Mouse (Mus musculus): ENCODE measurements around the gene Cggbp1. TPM values are rescaled to one million over a fixed set of nuclear protein-coding genes. Genes with fewer than 3 reads are reported as not detected.

The Cggbp1 gene
- total RNA-seq, 1 experiment: 63.9 TPM

GRCm38 (mm10) chr16:64873416-64874305 is 21.9 kb downstream of the Cggbp1 start:
- in situ Hi-C loops (cut with MboI; ENCODE audit: low sequenced_read_pairs in 2 of 2, unreplicated experiment in 2 of 2): no loop called here
- Histone ChIP-seq H3K4me1 (ENCODE audit: control insufficient read depth in 2 of 2, insufficient read depth in 2 of 2, low read length in 2 of 2, poor library complexity in 1 of 2) (peaks cover 0 to 4% of the 10 kb centered on the region in 2 experiments; a peak in 1 of 4 replicates), H3K36me3 (ENCODE audit: control insufficient read depth, insufficient read depth, low read length, poor library complexity, severe bottlenecking) (no peaks in the 10 kb centered on the region)

DNA sequence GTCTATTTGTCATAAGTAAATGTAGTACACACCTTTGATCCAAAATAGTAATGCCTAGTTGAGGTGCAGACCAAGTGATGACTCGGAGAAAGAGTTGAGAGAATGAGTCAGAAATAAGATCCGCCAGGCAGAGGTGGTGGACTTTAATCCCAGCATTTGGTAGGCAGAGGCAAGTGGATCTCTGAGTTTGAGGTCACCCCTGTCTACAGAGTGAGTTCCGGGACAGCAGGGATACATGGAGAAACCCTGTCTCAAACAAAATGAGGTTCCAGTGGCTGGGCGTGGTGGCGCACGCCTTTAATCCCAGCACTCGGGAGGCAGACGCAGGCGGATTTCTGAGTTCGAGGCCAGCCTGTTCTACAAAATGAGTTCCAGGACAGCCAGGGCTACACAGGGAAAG is 23.6 kb downstream of the Cggbp1 start:
- TF ChIP-seq ZNF384 (IDR thresholded peaks at IDR 0.05; ENCODE audit: low read depth, low read length): 0 out of 2 replicates have a peak, but pooled peaks have one; percentile 0
- no peak for TF ChIP-seq HCFC1 (IDR thresholded peaks at IDR 0.05; ENCODE audit: borderline replicate concordance, insufficient read depth, low read length)

More at GRCm38 (mm10) chr16:64873416-64874305, 21.9 kb downstream of the Cggbp1 start:
- DNase-seq (ENCODE audit: low read depth, low spot score): peak; percentile 69
- peak overlapping the region; percentile 45; the same call in 1 of the 2 replicates for H3K27ac ChIP-seq (ENCODE audit: insufficient read depth, low read depth, low read length, poor library complexity, severe bottlenecking)
- TF ChIP-seq CHD2 (IDR thresholded peaks at IDR 0.05; ENCODE audit: low read depth, low read length): no peak
- no peak for TF ChIP-seq ZC3H11A (IDR thresholded peaks at IDR 0.05; ENCODE audit: borderline replicate concordance, low read depth, low read length)
- 0 out of 4 replicates have a peak overlapping the region, but pooled peaks of 1 of the 2 experiments have one; percentile 23 for H3K4me3 ChIP-seq (ENCODE audit: insufficient read depth in 1 of 2, low read depth in 1 of 2, low read length in 2 of 2, poor library complexity in 1 of 2, severe bottlenecking in 1 of 2)
- no peaks in the 10 kb centered on the region; the same call in 1 of the 2 replicates for H3K9me3 ChIP-seq (ENCODE audit: control insufficient read depth, insufficient read depth, low read depth, low read length)
- no peak overlapping the region for H3K9ac ChIP-seq (ENCODE audit: insufficient read depth, low read depth, low read length, poor library complexity, severe bottlenecking)

DNA sequence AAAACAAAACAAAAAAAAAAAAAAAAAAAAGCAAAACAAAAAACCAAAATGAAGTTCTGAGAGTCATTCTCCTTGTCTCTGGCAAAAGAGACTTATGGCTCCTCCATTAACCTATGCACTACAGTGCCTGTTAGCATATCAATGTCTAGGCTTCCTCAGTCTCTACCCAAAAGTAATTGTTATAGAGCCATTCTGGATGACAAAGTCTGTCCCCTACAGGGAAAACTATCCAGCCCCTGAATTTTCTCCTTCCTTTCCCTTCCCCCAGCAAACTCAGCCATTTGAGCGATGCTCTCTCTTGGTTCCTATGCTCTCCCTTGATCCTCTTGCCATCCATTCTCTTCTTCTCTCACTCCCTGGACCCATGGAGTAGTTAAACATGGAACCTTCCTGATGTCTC is 24.0 kb downstream of the Cggbp1 start:
- Histone ChIP-seq H3K9me3 (ENCODE audit: control insufficient read depth, insufficient read depth, low read depth, low read length) (no peaks in the 10 kb centered on the region; the same call in 1 of the 2 replicates), H3K4me1 (ENCODE audit: control insufficient read depth in 2 of 2, insufficient read depth in 2 of 2, low read length in 2 of 2, poor library complexity in 1 of 2) (peaks cover 2 to 8% of the 10 kb centered on the region in 2 experiments; a peak in 3 of 4 replicates), H3K4me3 (ENCODE audit: insufficient read depth in 1 of 2, low read depth in 1 of 2, low read length in 2 of 2, poor library complexity in 1 of 2, severe bottlenecking in 1 of 2) (no peak overlapping the region), H3K27ac (ENCODE audit: insufficient read depth, low read depth, low read length, poor library complexity, severe bottlenecking) (peak overlapping the region; percentile 61; the same call in 1 of the 2 replicates), H3K9ac (ENCODE audit: insufficient read depth, low read depth, low read length, poor library complexity, severe bottlenecking) (no peak overlapping the region), H3K36me3 (ENCODE audit: control insufficient read depth, insufficient read depth, low read length, poor library complexity, severe bottlenecking) (no peaks in the 10 kb centered on the region)
- DNase-seq (ENCODE audit: low read depth, low spot score): no peak
- in situ Hi-C loops (cut with MboI; ENCODE audit: low sequenced_read_pairs in 2 of 2, unreplicated experiment in 2 of 2): no loop called here
- TF ChIP-seq MAFK (IDR thresholded peaks at IDR 0.05; ENCODE audit: insufficient read depth, low read depth, low read length) (no peak), CHD2 (IDR thresholded peaks at IDR 0.05; ENCODE audit: low read depth, low read length) (no peak), ZNF384 (IDR thresholded peaks at IDR 0.05; ENCODE audit: low read depth, low read length) (0 out of 2 replicates have a peak, but pooled peaks have one; percentile 17), ZC3H11A (IDR thresholded peaks at IDR 0.05; ENCODE audit: borderline replicate concordance, low read depth, low read length) (no peak)

More for the DNA sequence above, 23.6 kb downstream of the Cggbp1 start:
- no peak overlapping the region for H3K4me3 ChIP-seq (ENCODE audit: insufficient read depth in 1 of 2, low read depth in 1 of 2, low read length in 2 of 2, poor library complexity in 1 of 2, severe bottlenecking in 1 of 2)
- H3K9me3 ChIP-seq (ENCODE audit: control insufficient read depth, insufficient read depth, low read depth, low read length): no peaks in the 10 kb centered on the region; the same call in 1 of the 2 replicates
- no peak overlapping the region for H3K9ac ChIP-seq (ENCODE audit: insufficient read depth, low read depth, low read length, poor library complexity, severe bottlenecking)
- DNase-seq (ENCODE audit: low read depth, low spot score): no peak
- H3K36me3 ChIP-seq (ENCODE audit: control insufficient read depth, insufficient read depth, low read length, poor library complexity, severe bottlenecking): no peaks in the 10 kb centered on the region
- H3K27ac ChIP-seq (ENCODE audit: insufficient read depth, low read depth, low read length, poor library complexity, severe bottlenecking): peak overlapping the region; percentile 32; the same call in 1 of the 2 replicates
- peaks cover 2 to 8% of the 10 kb centered on the region in 2 experiments; a peak in 3 of 4 replicates for H3K4me1 ChIP-seq (ENCODE audit: control insufficient read depth in 2 of 2, insufficient read depth in 2 of 2, low read length in 2 of 2, poor library complexity in 1 of 2)
- in situ Hi-C loops (cut with MboI; ENCODE audit: low sequenced_read_pairs in 2 of 2, unreplicated experiment in 2 of 2): no loop called here

DNA sequence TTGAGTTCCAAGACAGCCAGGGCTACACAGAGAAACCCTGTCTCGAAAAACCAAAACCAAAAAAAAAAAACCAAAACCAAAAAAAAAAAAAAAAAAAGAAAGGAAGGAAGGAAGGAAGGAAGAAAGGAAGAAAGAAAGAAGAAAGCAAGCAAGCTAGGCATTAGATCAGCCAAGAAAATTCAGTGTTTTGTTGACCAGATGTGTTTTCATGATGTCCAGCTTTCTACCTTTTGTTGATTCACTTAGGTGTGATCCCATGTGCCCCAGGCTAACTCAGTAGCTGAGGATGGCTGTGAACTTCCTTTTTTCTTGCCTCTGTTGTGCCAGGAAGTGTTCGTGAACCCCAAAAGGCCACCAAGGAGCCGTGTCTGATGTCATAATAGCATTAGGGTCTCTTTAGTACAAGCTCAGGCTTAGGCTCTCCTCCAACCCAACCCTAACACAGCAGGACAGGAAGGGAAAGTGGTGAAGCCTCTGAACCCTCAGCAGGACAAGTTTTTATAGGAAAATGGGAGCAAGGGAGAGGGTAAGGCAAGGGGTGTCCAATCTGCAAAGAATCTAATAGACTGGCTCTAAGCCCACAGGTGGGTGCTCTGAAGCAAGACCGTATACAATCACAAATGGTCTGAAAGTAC is 25.0 kb downstream of the Cggbp1 start:
- TF ChIP-seq MAFK (IDR thresholded peaks at IDR 0.05; ENCODE audit: insufficient read depth, low read depth, low read length) (no peak), ZNF384 (IDR thresholded peaks at IDR 0.05; ENCODE audit: low read depth, low read length) (no peak)
- peak overlapping the region; percentile 61; the same call in 1 of the 2 replicates for H3K27ac ChIP-seq (ENCODE audit: insufficient read depth, low read depth, low read length, poor library complexity, severe bottlenecking)
- no peaks in the 10 kb centered on the region for H3K36me3 ChIP-seq (ENCODE audit: control insufficient read depth, insufficient read depth, low read length, poor library complexity, severe bottlenecking)
- no peak overlapping the region for H3K9ac ChIP-seq (ENCODE audit: insufficient read depth, low read depth, low read length, poor library complexity, severe bottlenecking)
- no peak overlapping the region for H3K4me3 ChIP-seq (ENCODE audit: insufficient read depth in 1 of 2, low read depth in 1 of 2, low read length in 2 of 2, poor library complexity in 1 of 2, severe bottlenecking in 1 of 2)
- in situ Hi-C loops (cut with MboI; ENCODE audit: low sequenced_read_pairs in 2 of 2, unreplicated experiment in 2 of 2): no loop called here
- DNase-seq (ENCODE audit: low read depth, low spot score): no peak
- H3K9me3 ChIP-seq (ENCODE audit: control insufficient read depth, insufficient read depth, low read depth, low read length): no peaks in the 10 kb centered on the region; the same call in 1 of the 2 replicates
- H3K4me1 ChIP-seq (ENCODE audit: control insufficient read depth in 2 of 2, insufficient read depth in 2 of 2, low read length in 2 of 2, poor library complexity in 1 of 2): peaks cover 2 to 11% of the 10 kb centered on the region in 2 experiments; a peak in 3 of 4 replicates
